Mouse (Mus musculus): ENCODE data around the gene Omt2a. TPM values are rescaled to one million over a fixed set of nuclear protein-coding genes. Genes with fewer than 3 reads are reported as not detected.
"Not testable (repeated sequence)": the region's sequence is repeated elsewhere in the genome, so short reads cannot be mapped to it uniquely, and the experiment has no call there.

Omt2a gene
- total and polyA plus RNA-seq, 3 experiments, result not detected

DNA sequence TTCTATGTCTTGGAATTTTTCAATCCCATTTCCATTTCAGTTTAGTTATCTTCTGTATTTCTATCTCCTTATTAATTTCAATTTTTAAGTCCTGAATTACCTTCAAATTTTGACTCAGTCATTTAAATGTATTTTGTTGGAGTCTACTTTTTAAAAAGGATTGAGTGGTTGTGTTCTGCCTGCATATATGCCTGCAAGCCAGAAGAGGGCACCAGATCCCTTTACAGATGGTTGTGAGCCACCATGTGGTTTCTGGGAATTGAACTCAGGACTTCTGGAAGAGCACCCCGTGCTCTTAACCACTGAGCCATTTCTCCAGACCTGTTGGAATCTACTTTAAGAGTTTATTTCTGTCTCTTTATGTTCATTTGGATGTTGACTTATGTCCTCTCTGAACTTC is 4.9 kb upstream of the Omt2a start:
- Histone ChIP-seq H3K79me2 (replicated peaks; ENCODE audit: control insufficient read depth, extremely low read depth, insufficient read depth, poor library complexity, severe bottlenecking) (no peaks in the 10 kb centered on the region), H3K36me3 (replicated peaks in 1 of 2; ENCODE audit: control insufficient read depth in 1 of 2, insufficient read depth in 1 of 2, low read length in 1 of 2) (no peaks in the 10 kb centered on the region), H3K9ac (ENCODE audit: insufficient read depth, low read depth) (no peak overlapping the region), H3K4me3 (replicated peaks in 1 of 3; ENCODE audit: low read depth in 2 of 3, low read length in 2 of 3, poor library complexity in 1 of 3) (no peak overlapping the region), H3K27ac (ENCODE audit: insufficient read depth, low read depth) (no peak overlapping the region), H3K4me1 (ENCODE audit: control insufficient read depth in 1 of 2, insufficient read depth in 2 of 2) (peaks cover 3 to 7% of the 10 kb centered on the region in 2 experiments; a peak in 1 of 4 replicates), H3K4me2 (ENCODE audit: insufficient read depth, low read depth, poor library complexity, severe bottlenecking) (no peak overlapping the region), H3K27me3 (replicated peaks) (peaks cover 7% of the 10 kb centered on the region), H3K9me3 (replicated peaks; ENCODE audit: low read length) (no peaks in the 10 kb centered on the region)
- TF ChIP-seq PAX5 (IDR thresholded peaks at IDR 0.05; ENCODE audit: low read length), result no peak
- TF ChIP-seq CHD2 (IDR thresholded peaks at IDR 0.05; ENCODE audit: low read length), result no peak
- TF ChIP-seq EP300 (IDR thresholded peaks at IDR 0.05; ENCODE audit: low read length), result no peak
- no peak for TF ChIP-seq SMC3 (IDR thresholded peaks at IDR 0.05; ENCODE audit: low read depth, low read length)
- TF ChIP-seq CTCF (conservative IDR thresholded peaks at IDR 0.05 in 1 of 2, IDR thresholded peaks at IDR 0.05 in 1 of 2; ENCODE audit: low read depth in 2 of 2, low read length in 2 of 2), result peak; percentile 21 to 68; a peak in 2 of 4 replicates
- TF ChIP-seq TBP (conservative IDR thresholded peaks at IDR 0.05; ENCODE audit: low read depth, low read length), result no peak
- TF ChIP-seq JUN (IDR thresholded peaks at IDR 0.05; ENCODE audit: insufficient read depth, low read depth, low read length), result no peak
- no peak for TF ChIP-seq MAX (IDR thresholded peaks at IDR 0.05; ENCODE audit: low read length)
- no peak for TF ChIP-seq BHLHE40 (IDR thresholded peaks at IDR 0.05; ENCODE audit: low read depth, low read length)
- TF ChIP-seq MYC (IDR thresholded peaks at IDR 0.05; ENCODE audit: low read depth, low read length), result peak; percentile 63; the same call in 1 of the 2 replicates
- peak; percentile 44 for TF ChIP-seq RAD21 (IDR thresholded peaks at IDR 0.05; ENCODE audit: low read depth, low read length)
- TF ChIP-seq NRF1 (IDR thresholded peaks at IDR 0.05; ENCODE audit: low read depth, low read length), result no peak
- peak; percentile 15 for DNase-seq (ENCODE audit: extremely low read depth)
- in situ Hi-C loops (cut with MboI; ENCODE audit: low pct_ligation_motif_present, low pct_unique_long_range_greater_than_20kb, low sequenced_read_pairs) (no loop called here), dilution Hi-C loops (cut with MboI; ENCODE audit: extremely low pct_ligation_motif_present, extremely low pct_unique_long_range_greater_than_20kb, low sequenced_read_pairs) (no loop called here)

GRCm38 (mm10) chr9:78308122-78308521 is 6.5 kb downstream of the Omt2a start:
- dilution Hi-C loops (cut with MboI; ENCODE audit: extremely low pct_ligation_motif_present, extremely low pct_unique_long_range_greater_than_20kb, low sequenced_read_pairs); DNase-seq (ENCODE audit: extremely low read depth): not testable (repeated sequence)

DNA sequence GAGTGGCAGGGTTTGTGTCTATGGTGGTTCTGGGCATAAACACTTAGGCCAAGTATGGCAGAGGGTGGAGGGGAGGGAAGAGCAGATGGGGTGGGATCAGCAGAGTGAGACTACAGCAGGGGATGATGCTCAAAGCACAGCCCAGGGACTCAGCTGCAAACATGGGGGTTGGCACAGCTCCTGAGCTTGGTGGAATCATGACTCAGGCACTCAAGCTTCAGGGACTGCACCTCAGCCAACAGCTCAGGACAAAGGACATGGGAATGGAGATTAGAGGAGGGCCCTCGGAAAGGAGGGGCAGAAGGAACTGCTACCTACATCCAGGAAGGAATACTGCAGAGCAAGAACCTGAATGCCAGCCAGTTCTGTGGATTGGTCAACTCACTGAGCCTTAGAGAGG is 15.5 kb downstream of the Omt2a start:
- H3K4me3 ChIP-seq (replicated peaks in 1 of 3; ENCODE audit: low read depth in 2 of 3, low read length in 2 of 3, poor library complexity in 1 of 3); dilution Hi-C loops (cut with MboI; ENCODE audit: extremely low pct_ligation_motif_present, extremely low pct_unique_long_range_greater_than_20kb, low sequenced_read_pairs); H3K79me2 ChIP-seq (replicated peaks; ENCODE audit: control insufficient read depth, extremely low read depth, insufficient read depth, poor library complexity, severe bottlenecking); H3K27me3 ChIP-seq (replicated peaks); H3K36me3 ChIP-seq (replicated peaks in 1 of 2; ENCODE audit: control insufficient read depth in 1 of 2, insufficient read depth in 1 of 2, low read length in 1 of 2); DNase-seq (ENCODE audit: extremely low read depth); H3K27ac ChIP-seq (ENCODE audit: insufficient read depth, low read depth); H3K9me3 ChIP-seq (replicated peaks; ENCODE audit: low read length); H3K9ac ChIP-seq (ENCODE audit: insufficient read depth, low read depth); in situ Hi-C loops (cut with MboI; ENCODE audit: low pct_ligation_motif_present, low pct_unique_long_range_greater_than_20kb, low sequenced_read_pairs); H3K4me1 ChIP-seq (ENCODE audit: control insufficient read depth in 1 of 2, insufficient read depth in 2 of 2); H3K4me2 ChIP-seq (ENCODE audit: insufficient read depth, low read depth, poor library complexity, severe bottlenecking): not testable (repeated sequence)

More at GRCm38 (mm10) chr9:78308122-78308521, 6.5 kb downstream of the Omt2a start:
- H3K4me3 ChIP-seq (replicated peaks in 1 of 3; ENCODE audit: low read depth in 2 of 3, low read length in 2 of 3, poor library complexity in 1 of 3); H3K4me2 ChIP-seq (ENCODE audit: insufficient read depth, low read depth, poor library complexity, severe bottlenecking); H3K27ac ChIP-seq (ENCODE audit: insufficient read depth, low read depth); H3K36me3 ChIP-seq (replicated peaks in 1 of 2; ENCODE audit: control insufficient read depth in 1 of 2, insufficient read depth in 1 of 2, low read length in 1 of 2); H3K27me3 ChIP-seq (replicated peaks); in situ Hi-C loops (cut with MboI; ENCODE audit: low pct_ligation_motif_present, low pct_unique_long_range_greater_than_20kb, low sequenced_read_pairs); H3K9ac ChIP-seq (ENCODE audit: insufficient read depth, low read depth); H3K9me3 ChIP-seq (replicated peaks; ENCODE audit: low read length); H3K79me2 ChIP-seq (replicated peaks; ENCODE audit: control insufficient read depth, extremely low read depth, insufficient read depth, poor library complexity, severe bottlenecking); H3K4me1 ChIP-seq (ENCODE audit: control insufficient read depth in 1 of 2, insufficient read depth in 2 of 2): not testable (repeated sequence)
